In the genomic region with DNA sequence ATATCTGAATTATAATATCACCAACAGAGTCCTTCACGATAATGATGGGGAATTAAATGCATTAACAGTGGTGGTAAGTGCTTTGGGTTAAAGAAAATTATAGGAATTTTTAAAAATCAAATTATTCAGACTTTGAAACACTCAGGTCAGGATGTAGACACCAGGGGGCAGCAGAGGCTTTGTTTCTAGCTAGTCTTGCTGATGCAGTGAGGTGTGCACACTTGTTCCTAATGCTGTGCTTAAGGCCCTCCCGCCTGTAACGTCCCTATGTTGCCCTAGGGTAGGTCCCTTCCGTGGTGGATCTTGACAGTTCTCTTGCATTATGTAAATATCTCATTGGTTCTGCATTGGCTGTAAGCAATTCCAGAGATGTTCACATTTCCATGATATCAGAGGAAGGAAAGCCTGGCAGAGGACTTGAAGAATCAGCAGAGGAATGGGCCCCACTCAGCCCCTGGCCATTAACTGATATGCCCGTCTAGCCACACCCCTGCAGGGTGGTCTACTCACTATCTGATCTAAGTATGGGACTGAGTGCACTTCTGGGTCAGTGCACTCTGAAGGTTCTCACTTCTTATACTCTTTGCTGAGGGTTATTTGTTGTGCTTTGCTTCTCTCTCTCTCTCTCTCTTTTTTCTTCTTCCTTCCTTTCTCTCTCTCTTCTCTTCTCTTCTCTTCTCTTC, we compare ENCODE assay signal across 10 mouse cellular contexts. TPM values are rescaled to one million over a fixed set of nuclear protein-coding genes. Genes with fewer than 3 reads are reported as not detected.
DNase-seq lines count a peak whose midpoint lies in the region; ATAC-seq and TF ChIP-seq lines count a peak whose summit lies in the region.
"Had no signal": no experiment of that assay in that cellular context is flagged by ENCODE, and none has a peak within 500 bp of the region (broad histone marks: within the 10 kb centered on the region; RNA-seq: fewer than 3 reads in every experiment).

No protein-coding gene starts in this region.

- H3K36me3 ChIP-seq in forebrain, embryonic 13.5 days (ENCODE audit: poor library complexity, severe bottlenecking), result no peaks in the 10 kb centered on the region
- no peaks in the 10 kb centered on the region for H3K36me3 ChIP-seq in hindbrain, embryonic 16.5 days (ENCODE audit: control insufficient read depth, insufficient read depth, low read length)
- H3K36me3 ChIP-seq in limb, embryonic 11.5 days (ENCODE audit: control insufficient read depth, insufficient read depth, low read length), result no peaks in the 10 kb centered on the region
- H3K36me3 ChIP-seq in thymus, adult 2 months (ENCODE audit: control insufficient read depth, insufficient read depth, low read length), result no peaks in the 10 kb centered on the region
- H3K36me3 ChIP-seq: embryonic facial prominence, embryonic 15.5 days had no signal

- TF ChIP-seq POLR2A in thymus, adult 2 months (IDR thresholded peaks at IDR 0.05; ENCODE audit: control insufficient read depth, extremely low read depth, insufficient read depth, low read length, poor library complexity), result no peak

- no peaks in the 10 kb centered on the region for H3K4me1 ChIP-seq in forebrain, embryonic 13.5 days
- H3K4me1 ChIP-seq in hindbrain, embryonic 16.5 days (ENCODE audit: control insufficient read depth, insufficient read depth, low read depth, low read length), result no peaks in the 10 kb centered on the region
- H3K4me1 ChIP-seq in limb, embryonic 11.5 days (ENCODE audit: control insufficient read depth, insufficient read depth, low read length), result no peaks in the 10 kb centered on the region
- H3K4me1 ChIP-seq in thymus, adult 2 months (replicated peaks; ENCODE audit: control insufficient read depth, insufficient read depth, low read length), result no peaks in the 10 kb centered on the region
- H3K4me1 ChIP-seq: embryonic facial prominence, embryonic 15.5 days had no signal

- H3K4me2 ChIP-seq in forebrain, embryonic 13.5 days, result no peak overlapping the region
- no peak overlapping the region for H3K4me2 ChIP-seq in hindbrain, embryonic 16.5 days (ENCODE audit: low read length)
- H3K4me2 ChIP-seq in limb, embryonic 11.5 days (ENCODE audit: low read depth, severe bottlenecking), result no peak overlapping the region
- H3K4me2 ChIP-seq: embryonic facial prominence, embryonic 15.5 days had no signal

- no peak for TF ChIP-seq CTCF in thymus, adult 2 months (IDR thresholded peaks at IDR 0.05; ENCODE audit: borderline replicate concordance, control insufficient read depth, extremely low read depth, insufficient read depth, low read length, poor library complexity)

- no peak overlapping the region for H3K4me3 ChIP-seq in forebrain, embryonic 13.5 days
- H3K4me3 ChIP-seq in hindbrain, embryonic 16.5 days (ENCODE audit: low read length), result no peak overlapping the region
- H3K4me3 ChIP-seq in limb, embryonic 11.5 days (ENCODE audit: low read depth, low read length), result no peak overlapping the region
- no peak overlapping the region for H3K4me3 ChIP-seq in thymus, adult 2 months (ENCODE audit: control insufficient read depth, insufficient read depth, low read length)
- H3K4me3 ChIP-seq: embryonic facial prominence, embryonic 15.5 days had no signal

- no peaks in the 10 kb centered on the region for H3K9me3 ChIP-seq in forebrain, embryonic 13.5 days (replicated peaks)
- H3K9me3 ChIP-seq in hindbrain, embryonic 16.5 days (ENCODE audit: control insufficient read depth, low read length), result no peaks in the 10 kb centered on the region
- H3K9me3 ChIP-seq in limb, embryonic 11.5 days (ENCODE audit: control insufficient read depth, low read length), result no peaks in the 10 kb centered on the region
- H3K9me3 ChIP-seq: embryonic facial prominence, embryonic 15.5 days had no signal

- DNase-seq in urinary bladder, adult 18-20 months (ENCODE audit: low spot score in 2 of 2), result peak; percentile 23 to 66
- no peak for DNase-seq in urinary bladder, postnatal 10 days (ENCODE audit: low spot score)
- DNase-seq in limb, embryonic 11.5 days (ENCODE audit: low spot score), result peak; percentile 86
- peak; percentile 74 for DNase-seq in neural tube, embryonic 10.5 days (ENCODE audit: extremely low spot score, low spot score)
- DNase-seq in thymus, adult 2 months, result peak; percentile 75

- peaks cover 12% of the 10 kb centered on the region; the same call in 1 of the 2 replicates for H3K27me3 ChIP-seq in forebrain, embryonic 13.5 days
- no peaks in the 10 kb centered on the region for H3K27me3 ChIP-seq in hindbrain, embryonic 16.5 days (replicated peaks; ENCODE audit: control insufficient read depth, insufficient read depth, low read length)
- no peaks in the 10 kb centered on the region for H3K27me3 ChIP-seq in limb, embryonic 11.5 days (ENCODE audit: control insufficient read depth, insufficient read depth, low read length)
- H3K27me3 ChIP-seq in thymus, adult 2 months (ENCODE audit: control insufficient read depth, insufficient read depth, low read length), result no peaks in the 10 kb centered on the region
- H3K27me3 ChIP-seq: embryonic facial prominence, embryonic 15.5 days had no signal

- WGBS in forebrain, embryonic 13.5 days, result 13% methylated on average over 5 of the region's 5 CpGs
- 23% methylated on average over 5 of the region's 5 CpGs for WGBS in hindbrain, embryonic 16.5 days
- WGBS in limb, embryonic 11.5 days, result 27% methylated on average over 5 of the region's 5 CpGs
- 31% methylated on average over 5 of the region's 5 CpGs for WGBS in thymus, adult 2 months

- no peak overlapping the region for H3K9ac ChIP-seq in forebrain, embryonic 13.5 days
- no peak overlapping the region for H3K9ac ChIP-seq in hindbrain, embryonic 16.5 days (ENCODE audit: low read depth, low read length)
- H3K9ac ChIP-seq in limb, embryonic 11.5 days (ENCODE audit: low read length), result no peak overlapping the region
- H3K9ac ChIP-seq: embryonic facial prominence, embryonic 15.5 days had no signal

- ATAC-seq in cerebellum, adult (ENCODE audit: insufficient number of reproducible peaks, low FRiP score, low TSS enrichment), result 0 out of 2 replicates have a peak, but pooled peaks have one; percentile 61
- peak; percentile 71 for ATAC-seq in forebrain, embryonic 13.5 days
- 0 out of 2 replicates have a peak, but pooled peaks have one; percentile 60 for ATAC-seq in hindbrain, embryonic 16.5 days
- ATAC-seq in limb, embryonic 11.5 days (ENCODE audit: insufficient number of reproducible peaks, low FRiP score, low TSS enrichment, low read depth), result no peak

- no peak overlapping the region for H3K27ac ChIP-seq in forebrain, embryonic 13.5 days
- H3K27ac ChIP-seq in hindbrain, embryonic 16.5 days (ENCODE audit: low read depth, low read length), result no peak overlapping the region
- no peak overlapping the region for H3K27ac ChIP-seq in limb, embryonic 11.5 days (replicated peaks; ENCODE audit: low read depth, low read length)
- H3K27ac ChIP-seq in thymus, adult 2 months (ENCODE audit: control insufficient read depth, insufficient read depth, low read length), result no peak overlapping the region
- H3K27ac ChIP-seq: embryonic facial prominence, embryonic 15.5 days; macrophage had no signal

RNA-seq across cellular contexts. Expression of gene Cdadc1, which starts 8.1 kb away (rescaled TPM):
- polyA plus RNA-seq in forebrain, embryonic 13.5 days (2015; fragmentation: Nextera tagmentation; extraction: Ambion mirVana), result 32.4 and 38.4 TPM in 2 replicates
- polyA plus RNA-seq in hindbrain, embryonic 16.5 days (2015; fragmentation: Nextera tagmentation; extraction: Ambion mirVana), result 26.3 and 32.3 TPM in 2 replicates
- 24.6 and 32.5 TPM in 2 replicates for polyA plus RNA-seq in limb, embryonic 11.5 days (2014; fragmentation: Nextera tagmentation; extraction: Ambion mirVana)
- 6.2 and 6.4 TPM in 2 replicates for polyA plus RNA-seq in thymus, adult 2 months (2012; rRNA removed)

RNA-seq across cellular contexts. Expression of gene Shisa2, which starts 19.3 kb away (rescaled TPM):
- polyA plus RNA-seq in forebrain, embryonic 13.5 days (2015; fragmentation: Nextera tagmentation; extraction: Ambion mirVana), result 26.6 and 31.1 TPM in 2 replicates
- 3.0 and 4.9 TPM in 2 replicates for polyA plus RNA-seq in hindbrain, embryonic 16.5 days (2015; fragmentation: Nextera tagmentation; extraction: Ambion mirVana)
- 36.8 and 38.7 TPM in 2 replicates for polyA plus RNA-seq in limb, embryonic 11.5 days (2014; fragmentation: Nextera tagmentation; extraction: Ambion mirVana)
- 32.4 and 37.2 TPM in 2 replicates for polyA plus RNA-seq in thymus, adult 2 months (2012; rRNA removed)
- polyA plus RNA-seq: macrophage had no signal
